Mouse (Mus musculus) embryonic facial prominence, embryonic 10.5 days (tissue): ENCODE measurements around the gene Chit1. TPM values are rescaled to one million over a fixed set of nuclear protein-coding genes. Genes with fewer than 3 reads are reported as not detected.

Source experiments
- DNase-seq: peaks from one replicate; pipeline ENCODE4 v3.0.0-alpha.2; 2017; ENCODE audit warnings: low spot score
- H3K27ac ChIP-seq: fragments of 300-500 bp; sonication (generic); replicated peaks from 2 replicates; pipeline ENCODE4 v1.5.1; 2016; ENCODE audit warnings: mild to moderate bottlenecking
- H3K27me3 ChIP-seq: fragments of 300-500 bp; sonication (generic); replicated peaks from 2 replicates; pipeline ENCODE4 v1.6.1; 2016; ENCODE audit warnings: low read depth, mild to moderate bottlenecking; ENCODE audit not compliant: poor library complexity, severe bottlenecking
- H3K36me3 ChIP-seq: fragments of 300-500 bp; sonication (generic); replicated peaks from 2 replicates; pipeline ENCODE4 v1.6.1; 2016; ENCODE audit warnings: mild to moderate bottlenecking, moderate library complexity
- H3K4me1 ChIP-seq: fragments of 300-500 bp; sonication (generic); 2 replicates; pipeline ENCODE4 v1.6.1; 2016
- H3K4me3 ChIP-seq: fragments of 300-500 bp; sonication (generic); 2 replicates; pipeline ENCODE4 v1.5.1; 2016; ENCODE audit warnings: mild to moderate bottlenecking, moderate library complexity
- H3K9me3 ChIP-seq: fragments of 300-500 bp; sonication (generic); 2 replicates; pipeline ENCODE4 v1.6.1; 2016; ENCODE audit warnings: mild to moderate bottlenecking
- WGBS: fragments of 180-500 bp; shearing (Covaris S2); methylation state at CpG from one replicate; pipeline ENCODE4 v1.1.7; 2016; 5-methylcytosine and 5-hydroxymethylcytosine counted together
- polyA plus RNA-seq: library from polyadenylated mRNA; unstranded; fragments of >200 nt; fragmentation: Nextera tagmentation; extraction: Ambion mirVana; gene quantifications from 2 replicates; pipeline ENCODE4 v1.2.1, GENCODE M21; 2016

Chit1 gene
- polyA plus RNA-seq, 1 experiment from 2014 or later = not detected

DNA sequence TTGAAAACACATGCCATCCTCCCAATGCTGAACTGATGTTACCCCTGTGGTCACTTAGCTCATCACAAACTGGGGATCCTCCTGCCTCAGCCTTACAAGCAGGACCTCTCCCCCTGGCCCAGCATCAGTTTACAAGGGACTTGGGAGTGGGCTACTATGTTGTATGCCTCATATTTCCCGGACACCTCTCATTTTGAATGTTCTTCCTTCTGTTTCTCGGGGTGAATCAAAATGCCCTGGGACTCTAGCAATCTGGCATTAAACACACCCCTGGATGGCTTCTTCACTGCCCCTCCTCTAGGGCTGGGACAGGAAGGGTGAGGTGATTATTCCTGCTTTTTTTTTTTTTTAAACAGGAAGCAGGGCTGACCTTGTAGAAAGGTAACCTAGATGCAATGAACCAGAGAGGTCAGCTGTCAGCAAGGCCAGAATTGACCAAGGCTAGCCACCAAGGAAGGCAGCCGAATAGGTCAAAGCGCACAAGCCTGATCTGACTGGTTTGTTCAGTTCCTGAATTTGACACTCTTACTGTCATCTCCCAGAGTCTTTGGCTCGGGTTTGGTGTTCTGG, 30.1 kb upstream of the Chit1 start:
- H3K27ac ChIP-seq = no peak overlapping the region
- H3K4me3 ChIP-seq = no peak overlapping the region
- 79% methylated on average over 5 of the region's 5 CpGs for WGBS
- no peaks in the 10 kb centered on the region for H3K9me3 ChIP-seq
- H3K36me3 ChIP-seq = peaks cover 13% of the 10 kb centered on the region
- H3K27me3 ChIP-seq = peaks cover 13% of the 10 kb centered on the region
- H3K4me1 ChIP-seq = peaks cover 59% of the 10 kb centered on the region
- no peak for DNase-seq

DNA sequence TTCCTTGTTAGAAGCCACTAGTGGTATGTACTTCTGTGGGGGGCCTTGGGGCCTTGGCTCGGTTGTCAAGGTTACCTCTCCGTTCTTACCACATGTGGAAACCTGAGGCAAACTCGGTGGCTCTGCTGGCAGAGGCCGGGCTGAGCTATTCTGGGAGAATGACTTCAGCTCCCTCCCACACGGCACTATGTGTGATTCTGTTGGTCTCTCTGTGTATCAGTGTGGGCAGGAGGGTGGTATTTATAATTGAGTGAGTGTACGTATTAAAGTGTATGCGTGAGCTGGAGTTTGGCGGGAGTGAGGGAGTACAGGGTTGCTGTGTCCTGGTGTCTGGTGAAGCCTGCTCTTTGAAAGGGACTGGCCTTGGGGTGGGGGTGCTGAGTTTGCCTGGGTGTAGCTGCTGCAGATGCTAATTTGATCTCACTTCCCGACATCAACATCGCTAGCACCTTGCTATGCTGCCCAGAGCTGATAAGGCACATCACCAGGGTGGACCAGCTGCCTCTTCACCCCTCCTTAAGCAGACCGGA, 28.0 kb upstream of the Chit1 start:
- Histone ChIP-seq H3K4me3 (no peak overlapping the region), H3K9me3 (no peaks in the 10 kb centered on the region), H3K27me3 (peaks cover 3% of the 10 kb centered on the region), H3K4me1 (peaks cover 55% of the 10 kb centered on the region), H3K36me3 (no peaks in the 10 kb centered on the region), H3K27ac (0 out of 2 replicates have a peak overlapping the region, but pooled peaks have one; percentile 15)
- WGBS = 70% methylated on average over 11 of the region's 11 CpGs
- DNase-seq = no peak

DNA sequence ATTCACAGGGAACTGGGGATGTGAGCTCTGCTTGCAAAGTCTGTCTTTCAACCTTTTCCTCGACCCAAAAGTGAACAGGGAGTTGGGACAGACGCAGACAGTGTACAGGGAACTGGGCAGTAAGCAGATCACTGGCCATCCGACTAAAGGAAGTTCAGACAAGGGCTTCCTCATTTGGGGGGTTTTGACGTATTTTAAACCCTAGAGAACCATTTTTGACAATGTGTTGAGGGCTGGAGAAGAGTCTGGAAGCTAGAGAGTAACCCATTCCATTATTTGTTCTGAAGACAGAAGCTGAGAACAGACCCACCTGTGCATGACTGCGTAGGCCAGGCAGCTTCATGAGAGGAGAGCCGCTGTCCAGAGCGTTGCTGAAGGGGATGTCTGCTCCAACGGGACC, 27.4 kb upstream of the Chit1 start:
- Histone ChIP-seq H3K36me3 (no peaks in the 10 kb centered on the region), H3K9me3 (no peaks in the 10 kb centered on the region), H3K27me3 (no peaks in the 10 kb centered on the region; the same call in 1 of the 2 replicates), H3K27ac (no peak overlapping the region), H3K4me3 (no peak overlapping the region), H3K4me1 (peaks cover 50% of the 10 kb centered on the region)
- 82% methylated on average over 8 of the region's 8 CpGs for WGBS
- no peak for DNase-seq

DNA sequence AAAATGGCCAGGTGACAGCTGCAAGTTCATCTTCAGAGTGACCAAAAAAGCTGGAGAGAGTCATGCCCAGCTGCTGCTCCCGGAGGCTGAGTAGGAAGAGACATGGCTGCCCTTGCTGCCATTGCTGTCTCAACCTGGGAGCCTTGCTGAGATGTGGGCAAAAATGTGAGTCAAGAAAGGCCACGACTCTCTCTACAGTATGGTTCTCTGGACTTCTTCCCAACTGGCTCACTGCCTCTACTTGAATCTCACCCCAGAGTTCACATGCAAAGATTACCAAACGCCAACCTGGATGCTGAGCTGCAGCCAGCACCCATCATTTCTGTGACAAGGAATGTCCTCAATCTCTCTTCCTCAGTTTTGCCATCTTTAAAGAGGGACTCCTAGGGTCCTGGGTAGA, 26.9 kb upstream of the Chit1 start:
- no peak for DNase-seq
- 85% methylated on average over 3 of the region's 3 CpGs for WGBS
- H3K36me3 ChIP-seq = no peaks in the 10 kb centered on the region
- H3K27me3 ChIP-seq = no peaks in the 10 kb centered on the region; the same call in 1 of the 2 replicates
- peaks cover 49% of the 10 kb centered on the region for H3K4me1 ChIP-seq
- H3K9me3 ChIP-seq = no peaks in the 10 kb centered on the region
- H3K27ac ChIP-seq = no peak overlapping the region
- no peak overlapping the region for H3K4me3 ChIP-seq

GRCm38 (mm10) chr1:134086017-134086416, 25.0 kb upstream of the Chit1 start:
- peak overlapping the region; percentile 77 for H3K27ac ChIP-seq
- no peak overlapping the region for H3K4me3 ChIP-seq
- H3K27me3 ChIP-seq = no peaks in the 10 kb centered on the region; the same call in 1 of the 2 replicates
- 19% methylated on average over 3 of the region's 3 CpGs for WGBS
- no peaks in the 10 kb centered on the region for H3K36me3 ChIP-seq
- no peaks in the 10 kb centered on the region for H3K9me3 ChIP-seq
- no peak for DNase-seq
- H3K4me1 ChIP-seq = peaks cover 31% of the 10 kb centered on the region

DNA sequence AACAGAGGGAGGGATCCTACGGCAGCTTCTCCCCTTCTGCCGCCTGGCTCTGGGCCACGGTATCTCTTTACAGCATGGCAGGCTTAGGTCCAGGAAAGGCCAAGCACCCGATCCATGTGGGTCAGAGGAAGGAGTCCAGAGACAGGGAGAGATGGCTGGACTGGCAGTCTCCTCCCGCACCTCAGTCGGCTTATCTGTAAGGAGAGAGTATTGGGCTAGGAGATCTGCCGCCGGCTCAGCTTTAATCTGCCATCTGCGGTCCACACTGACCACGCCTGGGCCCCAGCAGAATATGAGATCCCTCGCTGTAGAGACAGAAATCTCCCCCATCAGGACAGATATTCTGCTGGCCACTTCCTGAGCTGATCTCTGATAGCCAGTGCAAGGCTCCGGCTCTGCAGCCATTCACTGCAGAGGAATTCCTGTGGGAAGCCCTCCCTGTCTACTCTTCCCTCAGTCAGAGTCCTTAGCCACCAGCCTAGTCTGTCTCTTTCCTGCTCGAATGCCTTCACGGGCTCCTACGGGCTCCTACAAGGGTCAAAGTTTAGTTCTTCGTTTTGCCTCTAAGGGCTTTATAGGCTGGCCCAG, 24.1 kb upstream of the Chit1 start:
- peaks cover 31% of the 10 kb centered on the region for H3K4me1 ChIP-seq
- no peaks in the 10 kb centered on the region for H3K9me3 ChIP-seq
- peaks cover 8% of the 10 kb centered on the region; the same call in 1 of the 2 replicates for H3K27me3 ChIP-seq
- 51% methylated on average over 16 of the region's 16 CpGs for WGBS
- peak overlapping the region; percentile 6; the same call in 1 of the 2 replicates for H3K4me3 ChIP-seq
- DNase-seq = no peak
- no peaks in the 10 kb centered on the region for H3K36me3 ChIP-seq
- peak overlapping the region; percentile 77 for H3K27ac ChIP-seq

DNA sequence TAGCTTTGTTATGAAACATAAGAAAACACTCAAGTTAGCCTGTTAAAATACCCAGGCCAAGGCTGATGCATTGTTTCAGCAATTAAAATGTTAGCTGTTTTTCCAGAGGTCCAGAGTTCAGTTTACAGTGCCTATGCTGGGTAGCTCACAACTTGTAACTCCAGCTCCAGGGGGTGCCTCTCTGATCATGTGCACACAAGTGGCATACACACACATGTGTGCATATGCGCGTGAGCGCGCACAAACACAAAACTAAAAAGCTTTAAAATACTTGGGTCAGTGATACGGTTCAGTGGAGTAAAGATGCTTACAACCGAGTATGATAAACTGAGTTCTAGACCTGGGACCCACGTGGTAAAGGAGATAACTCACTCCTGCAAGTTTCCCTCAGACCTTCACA, 22.0 kb upstream of the Chit1 start:
- no peak for DNase-seq
- Histone ChIP-seq H3K36me3 (no peaks in the 10 kb centered on the region), H3K4me1 (peaks cover 42% of the 10 kb centered on the region), H3K4me3 (no peak overlapping the region), H3K27ac (no peak overlapping the region), H3K9me3 (no peaks in the 10 kb centered on the region), H3K27me3 (peaks cover 10% of the 10 kb centered on the region; the same call in 1 of the 2 replicates)
- WGBS = 90% methylated on average over 7 of the region's 7 CpGs

DNA sequence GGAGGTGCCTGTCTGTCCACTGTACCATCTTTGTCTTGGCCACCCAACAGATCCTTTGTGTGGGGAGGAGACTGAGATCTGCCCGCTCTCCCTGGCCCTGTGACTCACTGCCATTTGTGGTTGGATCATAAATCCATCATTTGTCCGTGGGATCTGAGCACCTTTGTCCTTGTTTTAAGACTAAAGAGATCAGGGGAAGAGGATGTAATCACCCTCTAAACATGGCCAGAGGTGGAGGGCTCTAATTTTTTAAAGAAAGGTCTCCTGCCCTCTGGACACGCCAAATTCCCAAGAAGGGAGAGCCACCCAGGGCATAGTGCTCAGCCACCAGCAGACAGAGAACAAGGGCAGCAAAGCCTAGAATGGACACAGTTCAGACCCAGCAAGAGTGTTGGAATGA, 19.2 kb upstream of the Chit1 start:
- Histone ChIP-seq H3K4me3 (no peak overlapping the region; the same call in 1 of the 2 replicates), H3K9me3 (no peaks in the 10 kb centered on the region), H3K4me1 (peaks cover 28% of the 10 kb centered on the region), H3K27ac (peak overlapping the region; percentile 89), H3K27me3 (peaks cover 18% of the 10 kb centered on the region; the same call in 1 of the 2 replicates), H3K36me3 (no peaks in the 10 kb centered on the region)
- DNase-seq = no peak
- WGBS = 90% methylated on average over 3 of the region's 3 CpGs

- DNase-seq = no peak
- WGBS = 33% methylated on average over 6 of the region's 6 CpGs
These were observed 18.7 kb upstream of the Chit1 start for GRCm38 (mm10) chr1:134092368-134092767.

DNA sequence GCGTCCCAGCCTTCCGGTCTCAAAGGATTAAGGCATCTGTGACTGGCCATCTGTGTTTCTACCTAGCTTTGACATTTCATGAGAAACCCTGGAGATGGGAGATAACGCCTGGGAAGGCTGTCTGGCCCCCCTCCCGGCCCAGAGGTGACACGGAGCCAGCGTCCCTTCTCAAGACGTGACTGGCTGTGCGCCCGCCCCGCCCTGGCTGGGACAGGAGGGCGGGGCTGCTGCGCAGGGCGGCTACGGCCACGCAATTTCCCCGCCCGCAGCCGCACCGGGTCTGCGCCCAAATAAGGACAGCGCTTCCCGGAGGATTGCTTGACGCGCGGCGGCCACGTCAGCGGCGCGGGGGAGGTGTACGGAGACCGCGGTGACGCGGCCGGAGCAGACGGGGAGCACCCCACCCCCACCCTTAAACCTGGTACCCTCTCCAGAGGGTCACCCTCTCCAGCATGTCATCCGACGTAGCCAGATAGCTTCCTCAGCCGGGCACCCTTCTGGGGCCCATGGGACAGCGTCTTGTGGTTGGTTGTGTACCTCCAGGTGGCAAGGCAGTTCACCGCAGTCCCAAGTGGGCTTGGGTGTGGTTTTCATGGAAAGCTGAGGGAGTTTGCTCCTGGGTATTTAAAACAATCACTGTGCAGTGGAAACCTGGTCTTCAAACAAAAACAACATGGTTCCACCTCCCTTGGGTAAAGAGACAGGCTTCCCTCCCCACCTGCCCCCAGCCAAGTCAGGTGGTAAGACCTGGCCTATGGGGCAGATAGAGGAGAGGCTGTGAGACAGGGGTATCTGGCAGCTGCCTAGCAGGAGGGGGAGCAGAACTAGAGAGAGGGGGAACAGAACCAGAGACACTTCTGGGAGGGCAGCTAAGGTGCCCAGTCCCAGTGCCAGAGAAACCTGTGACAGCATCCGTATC, 17.9 kb upstream of the Chit1 start:
- Histone ChIP-seq H3K9me3 (no peaks in the 10 kb centered on the region), H3K36me3 (no peaks in the 10 kb centered on the region), H3K4me3 (peak overlapping the region; percentile 63), H3K27me3 (peaks cover 18% of the 10 kb centered on the region; the same call in 1 of the 2 replicates), H3K4me1 (peaks cover 29% of the 10 kb centered on the region), H3K27ac (peak overlapping the region; percentile 89)
- 2% methylated on average over 43 of the region's 43 CpGs for WGBS
- DNase-seq = peak; percentile 91

More at GRCm38 (mm10) chr1:134092368-134092767, 18.7 kb upstream of the Chit1 start:
- Histone ChIP-seq H3K9me3 (no peaks in the 10 kb centered on the region), H3K4me1 (peaks cover 23% of the 10 kb centered on the region), H3K27me3 (peaks cover 18% of the 10 kb centered on the region; the same call in 1 of the 2 replicates), H3K27ac (peak overlapping the region; percentile 89), H3K4me3 (peak overlapping the region; percentile 63), H3K36me3 (no peaks in the 10 kb centered on the region)

GRCm38 (mm10) chr1:134093771-134094526, 17.1 kb upstream of the Chit1 start:
- H3K9me3 ChIP-seq = no peaks in the 10 kb centered on the region
- no peak for DNase-seq
- peak overlapping the region; percentile 63; the same call in 1 of the 2 replicates for H3K4me3 ChIP-seq
- H3K36me3 ChIP-seq = no peaks in the 10 kb centered on the region
- peak overlapping the region; percentile 89 for H3K27ac ChIP-seq
- peaks cover 18% of the 10 kb centered on the region; the same call in 1 of the 2 replicates for H3K27me3 ChIP-seq
- WGBS = 64% methylated on average over 13 of the region's 13 CpGs
- H3K4me1 ChIP-seq = peaks cover 37% of the 10 kb centered on the region
